Mouse (Mus musculus): ENCODE results near the gene Abt1. TPM values are rescaled to one million over a fixed set of nuclear protein-coding genes. Genes with fewer than 3 reads are reported as not detected.

The Abt1 gene
- total RNA-seq, 1 experiment, result 15.5 TPM

- H3K9ac ChIP-seq (ENCODE audit: insufficient read depth, low read depth, low read length, poor library complexity, severe bottlenecking), result peak overlapping the region; percentile 50
- no peaks in the 10 kb centered on the region for H3K36me3 ChIP-seq (ENCODE audit: control insufficient read depth, insufficient read depth, low read length, poor library complexity, severe bottlenecking)
- H3K4me3 ChIP-seq (ENCODE audit: insufficient read depth in 1 of 2, low read depth in 1 of 2, low read length in 2 of 2, poor library complexity in 1 of 2, severe bottlenecking in 1 of 2), result peak overlapping the region; percentile 63 to 66
- H3K4me1 ChIP-seq (ENCODE audit: control insufficient read depth in 2 of 2, insufficient read depth in 2 of 2, low read length in 2 of 2, poor library complexity in 1 of 2), result peaks cover 2% of the 10 kb centered on the region in 2 experiments; a peak in 1 of 4 replicates
- H3K9me3 ChIP-seq (ENCODE audit: control insufficient read depth, insufficient read depth, low read depth, low read length), result no peaks in the 10 kb centered on the region
- no peak overlapping the region for H3K27ac ChIP-seq (ENCODE audit: insufficient read depth, low read depth, low read length, poor library complexity, severe bottlenecking)
- in situ Hi-C loops (cut with MboI; ENCODE audit: low sequenced_read_pairs in 2 of 2, unreplicated experiment in 2 of 2), result loop anchor here (5.0 to 25.0 kb wide), 4 partner anchors 109 to 1549 kb away; partner anchors contain the start of genes Hist1h2ag (in 1 of the 2), Hist1h2ah (in 1 of the 2), Hist1h2bj (in 1 of the 2) and Hist1h2bk (in 1 of the 2)
- no peak for TF ChIP-seq ZC3H11A (IDR thresholded peaks at IDR 0.05; ENCODE audit: borderline replicate concordance, low read depth, low read length)
- 0 out of 2 replicates have a peak, but pooled peaks have one; percentile 37 for TF ChIP-seq MAFK (IDR thresholded peaks at IDR 0.05; ENCODE audit: insufficient read depth, low read depth, low read length)
- TF ChIP-seq HCFC1 (IDR thresholded peaks at IDR 0.05; ENCODE audit: borderline replicate concordance, insufficient read depth, low read length), result peak; percentile 34; the same call in 1 of the 2 replicates
- TF ChIP-seq CHD2 (IDR thresholded peaks at IDR 0.05; ENCODE audit: low read depth, low read length), result 0 out of 2 replicates have a peak, but pooled peaks have one; percentile 32
- no peak for TF ChIP-seq ZNF384 (IDR thresholded peaks at IDR 0.05; ENCODE audit: low read depth, low read length)
- DNase-seq (ENCODE audit: low read depth, low spot score), result peak; percentile 96
Observed at GRCm38 (mm10) chr13:23411311-23412210, 12.1 kb downstream of the Abt1 start.

GRCm38 (mm10) chr13:23410632-23411031 is 13.0 kb downstream of the Abt1 start:
- H3K36me3 ChIP-seq (ENCODE audit: control insufficient read depth, insufficient read depth, low read length, poor library complexity, severe bottlenecking), result no peaks in the 10 kb centered on the region
- no peak overlapping the region for H3K27ac ChIP-seq (ENCODE audit: insufficient read depth, low read depth, low read length, poor library complexity, severe bottlenecking)
- H3K9me3 ChIP-seq (ENCODE audit: control insufficient read depth, insufficient read depth, low read depth, low read length), result no peaks in the 10 kb centered on the region
- TF ChIP-seq ZC3H11A (IDR thresholded peaks at IDR 0.05; ENCODE audit: borderline replicate concordance, low read depth, low read length) (no peak), HCFC1 (IDR thresholded peaks at IDR 0.05; ENCODE audit: borderline replicate concordance, insufficient read depth, low read length) (no peak), CHD2 (IDR thresholded peaks at IDR 0.05; ENCODE audit: low read depth, low read length) (no peak), ZNF384 (IDR thresholded peaks at IDR 0.05; ENCODE audit: low read depth, low read length) (no peak), MAFK (IDR thresholded peaks at IDR 0.05; ENCODE audit: insufficient read depth, low read depth, low read length) (no peak)
- no peak overlapping the region for H3K9ac ChIP-seq (ENCODE audit: insufficient read depth, low read depth, low read length, poor library complexity, severe bottlenecking)
- DNase-seq (ENCODE audit: low read depth, low spot score), result no peak
- no peak overlapping the region for H3K4me3 ChIP-seq (ENCODE audit: insufficient read depth in 1 of 2, low read depth in 1 of 2, low read length in 2 of 2, poor library complexity in 1 of 2, severe bottlenecking in 1 of 2)
- H3K4me1 ChIP-seq (ENCODE audit: control insufficient read depth in 2 of 2, insufficient read depth in 2 of 2, low read length in 2 of 2, poor library complexity in 1 of 2), result peaks cover 2% of the 10 kb centered on the region in 2 experiments; a peak in 1 of 4 replicates
- in situ Hi-C loops (cut with MboI; ENCODE audit: low sequenced_read_pairs in 2 of 2, unreplicated experiment in 2 of 2), result loop anchor here (5.0 to 25.0 kb wide), 4 partner anchors 108 to 1548 kb away; partner anchors contain the start of genes Hist1h2ag (in 1 of the 2), Hist1h2ah (in 1 of the 2), Hist1h2bj (in 1 of the 2) and Hist1h2bk (in 1 of the 2)

DNA sequence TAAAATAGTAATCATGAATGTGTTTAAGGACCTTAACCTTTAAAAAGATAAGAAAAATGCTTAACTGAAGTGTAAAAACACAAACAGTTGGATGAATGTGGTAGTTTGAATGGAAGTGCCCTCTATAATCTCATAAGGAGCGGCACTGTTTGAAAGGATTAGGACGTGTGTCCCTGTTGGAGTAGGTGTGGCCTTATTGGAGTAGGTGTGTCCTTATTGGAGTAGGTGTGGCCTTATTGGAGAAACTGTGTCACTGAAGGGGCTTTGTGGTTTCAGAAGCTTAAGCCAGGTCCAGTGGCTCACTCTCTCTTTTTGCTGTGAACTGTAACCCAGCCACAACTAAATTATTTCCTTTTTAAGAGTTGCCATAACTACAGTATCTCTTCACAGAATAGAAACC is 21.0 kb downstream of the Abt1 start:
- no peak for TF ChIP-seq ZNF384 (IDR thresholded peaks at IDR 0.05; ENCODE audit: low read depth, low read length)
- TF ChIP-seq ZC3H11A (IDR thresholded peaks at IDR 0.05; ENCODE audit: borderline replicate concordance, low read depth, low read length), result no peak
- TF ChIP-seq CHD2 (IDR thresholded peaks at IDR 0.05; ENCODE audit: low read depth, low read length), result no peak
- no peak for TF ChIP-seq MAFK (IDR thresholded peaks at IDR 0.05; ENCODE audit: insufficient read depth, low read depth, low read length)
- TF ChIP-seq HCFC1 (IDR thresholded peaks at IDR 0.05; ENCODE audit: borderline replicate concordance, insufficient read depth, low read length), result no peak
- peak overlapping the region in 1 of 2 experiments; percentile 58; a peak in 2 of 4 replicates for H3K4me3 ChIP-seq (ENCODE audit: insufficient read depth in 1 of 2, low read depth in 1 of 2, low read length in 2 of 2, poor library complexity in 1 of 2, severe bottlenecking in 1 of 2)
- H3K27ac ChIP-seq (ENCODE audit: insufficient read depth, low read depth, low read length, poor library complexity, severe bottlenecking), result no peak overlapping the region
- in situ Hi-C loops (cut with MboI; ENCODE audit: low sequenced_read_pairs in 2 of 2, unreplicated experiment in 2 of 2), result loop anchor here (10.0 to 25.0 kb wide), 3 partner anchors 1348 to 1540 kb away; partner anchors contain the start of genes Hist1h2ag (in 1 of the 2), Hist1h2ah (in 1 of the 2), Hist1h2bj (in 1 of the 2) and Hist1h2bk (in 1 of the 2)
- H3K9ac ChIP-seq (ENCODE audit: insufficient read depth, low read depth, low read length, poor library complexity, severe bottlenecking), result no peak overlapping the region
- H3K4me1 ChIP-seq (ENCODE audit: control insufficient read depth in 2 of 2, insufficient read depth in 2 of 2, low read length in 2 of 2, poor library complexity in 1 of 2), result peaks cover 3% of the 10 kb centered on the region in 2 experiments; a peak in 2 of 4 replicates
- H3K36me3 ChIP-seq (ENCODE audit: control insufficient read depth, insufficient read depth, low read length, poor library complexity, severe bottlenecking), result no peaks in the 10 kb centered on the region
- no peaks in the 10 kb centered on the region for H3K9me3 ChIP-seq (ENCODE audit: control insufficient read depth, insufficient read depth, low read depth, low read length)
- peak; percentile 68 for DNase-seq (ENCODE audit: low read depth, low spot score)
